Mouse (Mus musculus): ENCODE data around the gene Sf3a1.
A peak's percentile ranks its signal among the peaks of the same experiment; 100 is the strongest.
"Not testable (repeated sequence)": the region's sequence is repeated elsewhere in the genome, so short reads cannot be mapped to it uniquely, and the experiment has no call there.

The Sf3a1 gene

DNA sequence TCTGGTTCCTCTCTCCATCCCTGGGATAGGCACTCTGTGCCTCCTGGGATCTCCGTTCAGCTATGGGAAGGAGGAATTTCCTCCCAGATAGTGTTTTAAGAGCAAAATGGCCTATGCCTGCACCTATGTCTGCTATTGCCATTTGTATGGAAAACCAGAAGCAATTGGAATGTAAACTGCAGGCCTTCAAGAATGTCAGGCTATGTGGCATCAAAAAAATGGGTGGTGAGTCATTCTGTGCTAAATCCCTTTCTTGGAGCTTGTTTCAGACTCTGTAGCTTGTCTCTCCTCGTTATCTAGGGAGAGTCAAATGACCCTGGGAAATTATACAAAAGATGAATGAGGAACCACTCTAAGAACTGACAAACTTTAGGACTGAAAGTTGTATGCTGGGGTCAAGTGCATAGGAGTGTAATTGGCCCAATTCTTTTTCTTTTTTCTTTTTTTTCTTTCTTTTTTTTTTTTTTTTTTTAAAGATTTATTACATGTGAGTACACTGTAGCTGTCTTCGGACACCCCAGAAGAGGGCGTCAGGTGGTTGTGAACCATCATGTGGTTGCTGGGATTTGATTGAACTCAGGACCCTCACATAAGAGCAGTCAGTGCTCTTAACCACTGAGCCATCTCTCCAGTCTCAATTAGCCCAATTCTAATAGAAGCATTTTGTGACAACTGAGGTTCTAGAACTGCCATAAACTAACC is 24.3 kb downstream of the Sf3a1 start:
- no peak for DNase-seq (ENCODE audit: low spot score in 2 of 2)

DNA sequence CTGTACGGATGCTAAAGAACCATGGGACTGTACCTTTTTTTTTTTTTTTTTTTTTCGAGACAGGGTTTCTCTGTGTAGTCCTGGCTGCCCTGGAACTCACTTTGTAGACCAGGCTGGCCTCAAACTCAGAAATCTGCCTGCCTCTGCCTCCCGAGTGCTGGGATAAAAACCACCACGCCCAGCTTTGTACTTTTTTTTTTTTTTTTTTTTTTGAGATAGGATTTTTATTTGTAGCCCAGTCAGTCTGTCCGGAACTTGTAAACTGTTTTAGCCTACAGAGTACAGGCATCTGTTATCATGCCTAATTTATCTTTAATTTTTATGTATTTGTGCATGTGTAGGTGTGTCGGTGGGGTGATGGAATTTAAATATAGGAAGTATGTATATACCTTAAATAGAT is 25.3 kb downstream of the Sf3a1 start:
- DNase-seq (ENCODE audit: low spot score in 2 of 2) = not testable (repeated sequence)

DNA sequence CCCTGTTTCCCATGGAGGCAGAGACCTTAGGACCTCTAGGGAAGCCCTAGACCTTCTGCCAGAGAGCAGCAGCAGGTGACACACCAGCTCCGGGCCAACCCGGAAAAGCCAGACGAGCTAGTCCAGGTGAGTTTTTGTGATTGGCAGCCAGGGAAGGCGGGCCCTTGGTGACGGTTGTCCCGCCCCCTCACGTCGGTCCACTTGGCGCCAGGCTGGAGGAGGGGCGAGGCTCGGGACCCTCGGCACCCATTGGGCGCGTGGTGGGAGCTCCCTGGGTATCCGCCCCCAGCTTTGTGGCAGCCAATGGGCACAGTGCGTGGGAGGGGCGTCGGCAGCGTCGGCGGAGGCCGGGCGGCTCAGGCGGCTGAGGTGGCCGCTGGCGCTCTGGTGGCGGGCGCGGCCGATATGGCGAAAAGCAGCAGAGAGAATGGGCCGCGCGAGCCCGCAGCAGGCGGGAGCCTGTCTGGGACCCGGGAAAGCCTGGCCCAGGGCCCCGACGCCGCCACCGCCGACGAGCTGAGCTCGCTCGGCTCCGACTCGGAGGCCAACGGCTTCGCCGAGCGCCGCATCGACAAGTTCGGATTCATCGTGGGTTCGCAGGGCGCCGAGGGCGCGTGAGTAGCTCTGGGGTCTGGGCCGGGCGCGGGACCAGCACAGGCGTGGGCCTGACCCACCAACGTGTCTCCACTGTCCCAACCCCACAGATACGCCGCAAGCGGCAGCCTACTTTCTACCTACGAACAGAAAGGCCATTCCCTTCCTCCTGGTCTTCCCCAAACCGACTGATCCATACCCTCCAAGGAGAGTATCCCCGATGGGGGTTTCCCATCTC is 26.6 kb downstream of the Sf3a1 start, which contains the start of gene Tbc1d10a:
Tbc1d10a (plus strand) TSS at position 304 of the 832 bp plus-strand sequence.
- DNase-seq (ENCODE audit: low spot score in 2 of 2) = peak; percentile 93 to 95

DNA sequence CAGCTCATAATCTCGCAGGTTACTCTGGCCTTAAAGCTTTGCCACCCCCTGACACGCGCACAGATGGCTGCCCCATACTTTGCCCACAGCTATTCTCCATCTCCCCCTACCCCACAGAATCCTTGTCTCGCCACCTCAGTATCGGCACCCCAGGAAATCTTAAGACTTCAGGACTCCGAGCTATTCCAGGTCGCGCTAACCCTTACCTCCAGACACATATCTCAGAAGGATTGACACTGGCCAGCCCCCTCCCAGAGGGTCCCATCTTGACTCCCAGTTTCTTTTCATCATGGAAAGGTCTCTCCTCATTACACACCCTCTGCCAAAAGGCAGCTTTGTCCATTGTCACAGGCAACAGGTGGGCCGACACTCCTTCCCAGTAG is 27.2 kb downstream of the Sf3a1 start:
- DNase-seq (ENCODE audit: low spot score in 2 of 2) = no peak

DNA sequence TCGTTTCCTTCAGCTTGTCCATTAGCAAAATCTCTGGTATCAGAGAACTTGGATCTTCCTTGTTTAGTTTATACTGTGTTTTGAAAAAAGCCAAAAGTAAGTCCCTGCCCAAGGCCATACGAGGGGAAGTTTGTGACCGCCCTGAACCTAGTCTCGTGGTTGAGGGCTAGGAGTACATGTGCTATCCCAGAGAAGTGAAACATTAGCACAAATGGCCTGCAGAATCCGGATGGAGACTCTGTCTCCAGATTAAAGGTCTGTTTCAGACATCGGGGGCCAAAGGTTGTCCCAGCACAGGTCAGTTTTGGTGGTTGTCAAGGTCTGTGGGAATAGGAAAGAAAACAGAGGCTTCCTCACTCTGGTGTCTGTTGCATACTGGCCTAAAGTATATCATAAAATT is 29.0 kb downstream of the Sf3a1 start:
- DNase-seq (ENCODE audit: low spot score in 2 of 2) = no peak

DNA sequence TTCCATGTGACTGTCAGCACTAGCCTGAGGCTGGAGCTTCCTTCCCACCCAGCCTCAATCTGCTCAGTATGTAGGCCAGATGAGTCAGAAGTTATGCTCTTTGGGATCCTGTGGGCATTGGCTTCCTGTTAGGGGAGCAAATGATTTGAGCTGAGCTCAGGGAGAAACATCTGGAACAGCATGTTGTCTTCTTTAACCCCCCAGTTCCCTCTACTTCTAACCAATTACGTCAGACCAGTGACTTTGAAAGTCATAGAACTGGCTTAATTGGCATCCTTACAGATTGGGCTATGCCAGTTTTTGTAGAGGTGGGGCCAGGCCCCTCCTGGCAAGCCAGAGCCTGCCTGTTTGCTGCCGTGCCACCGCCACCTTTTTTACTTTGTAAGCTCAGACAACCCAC is 30.5 kb downstream of the Sf3a1 start:
- no peak for DNase-seq (ENCODE audit: low spot score in 2 of 2)

DNA sequence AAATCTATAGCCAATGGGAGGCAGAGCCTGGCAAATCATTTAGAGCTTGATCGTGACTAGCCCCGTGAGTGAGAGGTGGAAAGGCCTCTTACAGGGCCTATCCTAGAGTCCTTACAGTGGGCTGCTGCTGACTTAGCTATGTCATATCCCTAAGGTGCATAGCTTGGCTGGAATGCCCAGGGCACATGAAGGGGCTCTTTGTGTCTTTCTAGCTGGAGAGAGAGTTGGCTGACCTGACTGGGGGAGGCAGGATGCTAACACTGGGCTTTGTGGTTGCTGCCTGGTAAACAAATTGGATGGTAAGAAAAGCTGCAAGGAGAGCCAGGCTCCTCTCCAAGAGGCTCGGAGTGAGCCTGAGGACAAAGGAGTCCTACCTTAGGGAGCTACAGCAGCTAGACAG is 32.6 kb downstream of the Sf3a1 start:
- DNase-seq (ENCODE audit: low spot score in 2 of 2) = no peak

DNA sequence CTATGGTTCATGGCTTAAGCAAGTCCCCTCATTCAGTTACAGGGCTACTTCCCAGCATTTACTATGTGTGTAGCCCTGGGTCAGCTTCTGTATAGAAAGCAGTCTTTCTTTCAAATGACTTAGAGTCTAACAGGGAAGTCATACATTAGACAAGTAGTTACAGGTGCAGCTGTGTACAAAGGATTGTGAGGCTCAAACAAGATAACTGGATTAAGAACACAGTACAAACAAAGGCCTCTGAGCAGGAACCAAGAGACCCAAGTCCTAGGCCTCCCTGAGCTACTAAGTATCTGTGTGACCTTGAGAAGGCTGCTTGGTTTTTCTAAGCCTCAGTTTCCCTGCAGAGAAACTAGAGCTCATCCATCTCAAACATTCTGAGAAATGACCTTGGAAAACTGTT is 33.3 kb downstream of the Sf3a1 start:
- no peak for DNase-seq (ENCODE audit: low spot score in 2 of 2)

DNA sequence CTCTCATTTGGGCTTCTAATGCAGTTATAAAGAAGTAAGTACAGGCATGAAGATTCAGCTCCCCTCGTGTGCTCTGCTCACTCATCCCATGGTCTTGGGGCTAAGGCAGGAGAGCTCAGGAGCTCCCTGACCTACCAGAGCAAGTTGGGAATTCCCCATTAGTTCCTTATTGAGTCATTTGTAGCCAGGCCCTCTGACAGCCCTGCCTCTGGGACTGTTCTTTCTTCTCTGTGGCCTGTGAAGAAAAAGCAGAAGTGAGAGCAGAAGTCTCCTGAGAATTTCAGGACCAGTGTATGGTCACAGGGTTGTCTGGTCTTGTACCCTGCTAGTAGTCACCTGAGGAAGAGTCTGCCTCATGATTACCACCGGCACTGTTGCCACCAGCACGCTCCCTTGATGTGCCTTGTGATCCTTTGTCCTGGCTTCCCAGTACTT is 35.5 kb downstream of the Sf3a1 start:
- DNase-seq (ENCODE audit: low spot score in 2 of 2) = no peak

DNA sequence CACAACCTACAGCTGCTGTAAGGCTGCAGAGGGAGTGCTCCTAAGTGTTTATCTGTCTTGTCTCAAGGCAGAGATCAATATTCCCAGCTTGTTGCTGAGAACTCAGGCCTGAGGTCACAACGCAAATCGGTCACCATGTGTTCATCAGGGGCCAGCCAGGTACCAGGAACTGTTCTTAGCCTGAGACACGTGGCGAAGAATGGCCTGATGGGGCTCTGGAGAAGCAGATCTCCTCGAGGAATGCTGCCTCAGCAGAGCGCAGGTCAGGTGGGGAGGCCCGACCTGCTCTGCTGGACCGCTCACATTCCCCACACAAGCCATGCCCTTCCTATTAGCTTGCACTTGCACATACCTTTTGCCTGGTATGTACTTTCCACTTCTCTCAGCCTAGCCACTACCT is 36.5 kb downstream of the Sf3a1 start:
- DNase-seq (ENCODE audit: low spot score in 2 of 2) = no peak

DNA sequence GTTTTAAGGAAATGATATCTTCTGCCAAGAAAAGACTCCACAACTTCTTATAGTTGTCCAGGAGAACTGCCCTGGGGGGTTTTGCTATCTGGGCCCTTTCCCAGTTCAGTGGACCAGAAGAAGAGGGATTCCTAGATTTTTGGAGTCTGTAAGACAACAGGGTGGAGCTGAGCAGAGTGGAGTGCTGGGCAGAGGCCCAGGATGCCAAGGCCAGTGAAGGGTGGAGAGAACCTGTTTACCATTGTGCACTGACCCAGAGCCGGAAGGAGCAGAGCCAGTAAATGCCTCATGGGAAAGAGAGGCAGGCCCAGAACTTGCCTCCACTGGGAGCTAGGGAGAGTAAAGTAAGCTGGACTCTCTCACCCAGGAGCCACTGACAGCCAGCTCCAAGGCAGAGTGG is 37.5 kb downstream of the Sf3a1 start:
- DNase-seq (ENCODE audit: low spot score in 2 of 2) = no peak

DNA sequence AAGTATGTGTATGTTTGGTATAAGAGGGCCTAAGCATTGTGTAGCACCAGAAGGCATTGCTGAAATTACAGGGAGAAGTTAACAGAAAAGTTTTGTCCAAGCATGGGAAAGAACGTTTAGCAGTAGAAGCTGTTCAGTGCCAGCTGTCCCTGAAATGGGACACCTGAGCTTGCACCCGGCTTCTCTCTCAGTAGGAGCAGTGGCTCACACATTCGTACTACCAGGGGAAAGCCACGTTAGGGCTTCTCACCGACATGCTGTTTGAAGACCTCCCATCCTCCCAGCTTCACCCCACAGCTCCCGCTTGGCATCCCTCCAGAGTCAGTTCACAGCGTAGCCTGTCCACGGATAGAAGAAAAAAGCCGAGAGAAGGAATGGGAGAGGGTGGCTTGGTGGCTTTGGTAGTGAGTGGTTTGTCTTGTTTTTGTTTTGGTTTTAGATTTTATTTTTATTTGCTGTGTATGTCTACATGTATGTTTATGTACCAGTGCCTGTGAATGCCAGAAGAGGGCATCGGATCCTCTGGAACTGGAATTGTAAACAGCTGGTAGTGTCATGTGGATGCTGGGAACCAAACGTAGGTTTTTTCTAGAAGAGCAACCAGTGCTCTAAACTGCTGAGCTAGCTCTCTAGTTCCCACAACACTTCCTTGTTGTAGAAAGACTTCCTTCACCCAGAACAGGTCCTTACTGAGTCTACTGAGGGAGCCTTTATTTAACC is 42.0 kb downstream of the Sf3a1 start:
- DNase-seq (ENCODE audit: low spot score in 2 of 2) = no peak

DNA sequence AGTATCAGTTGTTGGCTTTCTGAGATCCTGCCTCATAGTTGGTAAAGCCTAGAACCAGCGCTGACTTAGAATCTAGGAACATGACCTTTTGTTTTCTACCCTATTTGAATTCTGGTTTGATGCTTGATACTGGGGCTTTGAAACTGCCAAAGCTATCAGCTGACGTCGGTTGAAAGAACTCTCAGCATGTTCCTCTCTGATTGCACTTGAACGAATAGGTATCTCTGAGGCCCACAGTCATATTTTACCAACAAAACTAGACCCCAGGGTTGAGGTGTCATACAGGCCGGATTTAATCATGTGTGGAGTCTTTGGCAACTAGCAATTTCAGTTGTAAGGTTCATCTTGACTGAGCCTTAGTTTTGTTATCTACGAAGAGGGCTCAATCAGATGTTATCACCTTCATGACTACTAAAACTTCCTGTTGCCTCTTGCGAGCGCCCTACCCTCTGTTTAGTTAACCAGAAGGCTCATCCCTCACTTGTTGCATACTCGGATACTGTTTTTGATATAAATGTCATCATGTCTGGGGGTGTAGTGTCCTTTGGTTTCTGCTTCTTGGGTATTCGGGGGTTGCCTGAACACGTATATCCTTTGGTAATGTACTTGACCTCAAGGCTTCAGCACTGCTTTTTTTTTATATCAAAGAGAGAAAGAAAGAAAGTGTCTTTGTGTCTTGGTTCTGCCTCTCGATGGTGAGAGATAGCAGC is 43.0 kb downstream of the Sf3a1 start:
- no peak for DNase-seq (ENCODE audit: low spot score in 2 of 2)

DNA sequence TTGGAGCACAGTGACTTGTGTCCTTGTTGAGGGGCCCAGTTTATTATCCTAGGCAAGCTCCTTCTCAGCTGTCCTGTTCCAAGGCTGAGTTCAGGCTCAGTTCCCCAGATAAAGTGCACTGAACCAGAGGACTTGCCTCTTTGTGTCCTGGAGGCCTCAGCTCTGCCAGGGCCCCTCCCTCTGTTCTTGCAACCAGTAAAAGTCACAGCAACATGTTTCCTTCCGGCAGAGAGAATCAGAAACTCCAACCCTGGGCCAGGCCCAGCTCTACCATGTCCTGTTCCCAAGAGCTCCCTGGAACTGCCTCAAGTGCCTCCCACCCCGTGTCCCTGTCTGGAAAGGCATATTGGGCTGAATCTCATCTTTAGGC is 43.5 kb downstream of the Sf3a1 start:
- no peak for DNase-seq (ENCODE audit: low spot score in 2 of 2)

DNA sequence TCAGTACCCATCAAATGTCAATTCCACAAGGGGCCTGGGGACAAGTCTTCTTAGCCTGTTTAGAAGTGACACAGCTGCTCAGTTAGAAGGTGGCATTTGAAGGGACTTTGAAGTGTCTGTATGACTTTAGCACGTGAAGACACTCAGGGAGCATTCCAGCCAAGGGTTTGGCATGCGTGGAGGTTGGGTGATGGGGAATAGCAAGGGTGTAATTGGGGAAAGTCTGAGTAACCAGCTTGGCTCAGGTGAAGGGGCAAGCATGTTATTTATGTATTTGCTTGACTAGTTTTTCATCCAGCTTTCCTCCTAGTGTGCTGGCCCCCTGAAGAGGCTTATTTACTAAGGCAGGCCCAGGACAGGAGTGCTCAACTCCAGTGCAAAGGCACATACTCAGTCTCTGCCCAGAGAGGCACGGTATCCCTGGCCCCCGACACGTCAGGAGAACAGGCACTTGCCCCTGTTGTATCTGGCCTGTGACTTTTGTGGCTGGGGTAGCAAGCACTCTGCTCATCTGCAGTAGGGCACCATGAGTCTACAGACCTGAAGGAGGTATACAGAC is 45.0 kb downstream of the Sf3a1 start:
- no peak for DNase-seq (ENCODE audit: low spot score in 2 of 2)

DNA sequence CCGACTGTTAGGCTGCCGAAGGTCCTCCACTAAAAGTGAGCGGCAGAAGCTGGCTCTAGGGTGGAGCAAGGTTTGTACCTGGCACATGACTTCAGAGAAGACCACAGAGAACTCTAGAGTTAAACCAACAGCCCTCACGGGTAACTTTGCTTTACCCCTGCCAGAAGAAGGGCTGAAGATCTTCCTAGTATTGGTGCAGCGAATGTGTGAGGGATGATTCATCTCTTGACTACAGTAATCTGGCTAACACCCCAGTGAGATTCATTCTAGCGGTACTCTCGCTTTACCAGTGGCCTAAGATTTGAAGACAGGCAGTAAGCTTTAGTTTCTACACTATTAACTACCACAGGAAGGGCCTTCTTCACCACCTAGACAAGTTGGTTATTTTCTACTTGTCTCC is 45.8 kb downstream of the Sf3a1 start:
- no peak for DNase-seq (ENCODE audit: low spot score in 2 of 2)

DNA sequence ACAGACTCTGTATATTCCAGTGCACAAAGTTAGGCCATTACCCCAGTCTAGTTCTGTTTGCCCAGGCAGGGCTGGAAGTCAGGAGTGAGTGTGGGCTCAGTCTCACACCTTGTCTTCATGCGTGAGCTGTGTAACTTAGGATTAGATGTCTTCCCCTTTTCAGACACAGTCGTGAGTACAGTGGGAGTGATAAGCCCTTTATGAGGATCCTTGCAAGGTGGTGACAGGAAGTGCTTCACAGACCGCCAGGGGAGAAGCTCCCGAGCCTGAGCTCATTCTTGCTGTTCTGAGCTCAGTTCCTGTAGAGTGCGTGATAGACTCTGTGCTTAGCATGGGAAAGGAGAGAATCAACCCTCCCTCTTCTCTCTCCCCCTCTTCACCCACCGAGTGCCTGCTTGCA is 46.4 kb downstream of the Sf3a1 start:
- no peak for DNase-seq (ENCODE audit: low spot score in 2 of 2)

DNA sequence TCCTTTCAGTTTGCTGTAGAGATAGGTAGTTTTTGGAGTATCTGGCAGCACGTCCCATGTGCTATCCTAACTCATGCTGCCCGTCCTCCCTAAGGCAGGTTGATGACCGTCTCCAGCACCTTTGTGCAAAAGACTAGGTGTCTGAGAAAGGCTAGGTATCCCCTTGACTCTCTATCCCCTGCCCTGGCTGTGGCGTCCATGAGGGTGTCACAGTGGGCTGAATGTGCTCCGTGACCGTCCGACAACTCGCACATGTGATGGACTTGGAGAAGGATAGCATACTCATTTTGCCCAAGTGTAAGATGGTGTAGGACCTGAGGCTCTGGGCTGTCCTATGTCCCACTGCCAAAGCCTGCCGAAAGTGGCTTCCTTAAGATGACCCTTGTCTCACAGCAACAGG is 47.5 kb downstream of the Sf3a1 start:
- DNase-seq (ENCODE audit: low spot score in 2 of 2) = no peak

DNA sequence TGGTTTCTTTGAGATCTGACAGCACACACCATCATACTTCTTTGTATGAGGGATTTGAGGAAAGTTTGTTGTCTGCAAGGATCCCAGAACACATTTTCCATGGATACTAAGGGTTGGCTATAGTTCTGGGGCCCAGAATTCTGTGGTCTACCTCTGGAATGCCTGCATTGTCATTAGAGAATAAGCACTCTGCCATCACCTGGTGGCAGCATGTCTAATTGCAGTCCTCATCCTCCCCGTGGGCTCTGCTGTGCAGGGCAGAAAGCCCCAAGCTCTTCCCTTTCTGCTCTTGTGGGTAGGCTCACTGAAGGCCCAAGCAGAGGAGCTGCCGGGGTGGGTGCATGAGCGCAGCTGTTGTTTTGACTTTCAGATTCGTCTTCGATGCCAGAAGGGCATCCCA is 49.4 kb downstream of the Sf3a1 start:
- DNase-seq (ENCODE audit: low spot score in 2 of 2) = no peak

DNA sequence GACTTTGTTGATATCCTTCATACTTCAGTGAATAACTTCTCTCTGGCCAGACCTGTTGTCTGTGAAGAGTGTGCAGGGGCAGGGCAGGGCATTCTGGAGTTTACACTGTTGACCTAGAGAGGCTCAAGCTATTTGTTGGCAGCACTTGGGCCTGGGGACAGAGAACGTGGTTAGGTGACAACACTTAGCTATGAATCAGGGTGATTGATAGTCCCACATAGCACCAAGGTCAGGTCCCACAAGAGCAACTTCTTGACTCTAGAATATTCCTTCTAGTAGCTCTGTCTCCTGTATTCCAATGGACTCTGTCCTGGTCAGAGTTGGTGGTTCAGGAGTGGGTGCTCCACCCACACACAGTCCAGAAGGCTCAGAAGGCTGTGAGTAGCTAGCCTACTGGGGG is 50.6 kb downstream of the Sf3a1 start:
- no peak for DNase-seq (ENCODE audit: low spot score in 2 of 2)

DNA sequence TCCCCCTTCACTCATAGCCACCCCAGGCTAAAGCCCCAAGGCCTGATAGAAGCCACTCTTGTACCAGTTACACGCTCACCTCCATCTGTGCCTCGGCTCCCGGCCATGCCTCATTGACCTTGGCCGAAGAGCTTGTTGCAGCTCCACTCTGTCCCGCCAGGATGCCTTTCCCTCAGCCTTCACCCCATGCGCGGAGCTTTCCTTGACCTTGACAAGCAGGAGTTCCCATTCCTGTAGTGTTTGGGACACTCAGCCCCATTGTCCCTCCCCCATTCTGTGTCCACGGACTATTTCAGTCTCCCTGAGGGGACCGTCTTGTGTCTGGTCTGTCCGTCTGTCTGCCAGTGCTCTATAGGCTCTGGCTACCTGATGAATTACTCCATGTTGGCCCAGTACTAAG is 53.0 kb downstream of the Sf3a1 start:
- no peak for DNase-seq (ENCODE audit: low spot score in 2 of 2)

DNA sequence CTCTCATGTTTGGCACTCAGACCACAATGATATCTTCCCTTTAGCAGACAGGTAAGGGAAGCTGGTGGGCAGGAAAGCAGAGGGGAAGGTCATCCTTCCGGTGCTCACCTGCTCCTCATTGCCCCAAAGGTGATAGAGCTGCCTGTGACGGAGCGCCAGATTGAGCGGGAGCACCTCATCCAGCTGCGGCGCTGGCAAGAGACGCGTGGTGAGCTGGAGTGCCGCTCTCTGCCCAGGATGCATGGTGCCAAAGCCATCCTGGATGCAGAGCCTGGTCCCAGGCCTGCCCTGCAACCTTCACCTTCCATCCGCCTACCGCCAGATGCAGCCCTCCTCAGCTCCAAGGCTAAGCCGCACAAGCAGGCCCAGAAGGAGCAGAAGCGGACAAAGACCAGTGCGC is 54.4 kb downstream of the Sf3a1 start:
- no peak for DNase-seq (ENCODE audit: low spot score in 2 of 2)
